Mouse (Mus musculus) ES-E14 (cell line): ENCODE measurements at regions not wholly inside any gene's neighbourhood (a gene's known extent, or its start where the extent isn't known, plus 50 kb on each side); places are given as distances from the start of the nearest gene placed in this dataset.

Experiments used
- HCFC1 ChIP-seq: IDR thresholded peaks from 2 replicates; pipeline ENCODE4 v1.6.1; 2012; ENCODE audit warnings: low read length, inconsistent platforms, borderline replicate concordance; ENCODE audit not compliant: insufficient read depth
- ZC3H11A ChIP-seq: IDR thresholded peaks from 2 replicates; pipeline ENCODE4 v1.6.1; 2012; ENCODE audit warnings: low read depth, mild to moderate bottlenecking, inconsistent platforms, low read length, borderline replicate concordance

GRCm38 (mm10) chr6:117379904-117380303 lies 211.6 kb downstream of the Cxcl12 start:
- TF ChIP-seq HCFC1: no peak
- TF ChIP-seq ZC3H11A: no peak
